Mouse (Mus musculus) cortical plate, adult 2 months (tissue): ENCODE results near the gene Gm37240. TPM values are rescaled to one million over a fixed set of nuclear protein-coding genes. Genes with fewer than 3 reads are reported as not detected.

ENCODE experiments used
- H3K27ac ChIP-seq: fragments of 200-500 bp; 2 replicates; pipeline ENCODE4 v1.5.1; 2012; ENCODE audit warnings: low read length, control low read depth, inconsistent platforms; ENCODE audit not compliant: insufficient read depth
- H3K4me1 ChIP-seq: fragments of 200-500 bp; 2 replicates; pipeline ENCODE4 v1.6.1; 2011; ENCODE audit warnings: low read length; ENCODE audit not compliant: control insufficient read depth, insufficient read depth
- H3K4me3 ChIP-seq: fragments of 200-500 bp; 2 replicates; pipeline ENCODE4 v1.5.1; 2011; ENCODE audit warnings: mild to moderate bottlenecking, low read length, control low read depth; ENCODE audit not compliant: insufficient read depth
- CTCF ChIP-seq: fragments of 200-500 bp; IDR thresholded peaks from 2 replicates; pipeline ENCODE4 v1.5.1; 2011; ENCODE audit warnings: mild to moderate bottlenecking, control low read depth, low read length; ENCODE audit not compliant: insufficient read depth; ENCODE audit errors: extremely low read depth
- POLR2A ChIP-seq: fragments of 200-500 bp; IDR thresholded peaks from 2 replicates; pipeline ENCODE4 v1.6.1; 2011; ENCODE audit warnings: mild to moderate bottlenecking, low read length, control low read depth; ENCODE audit not compliant: insufficient read depth; ENCODE audit errors: extremely low read depth
- polyA plus RNA-seq: library from polyadenylated mRNA; depleted of rRNA; stranded (reverse); fragments of >200 nt; gene quantifications from 2 replicates; pipeline ENCODE4 v1.2.3, GENCODE M21; 2012

The Gm37240 gene
- polyA plus RNA-seq, 1 experiment: 0.81 TPM

DNA sequence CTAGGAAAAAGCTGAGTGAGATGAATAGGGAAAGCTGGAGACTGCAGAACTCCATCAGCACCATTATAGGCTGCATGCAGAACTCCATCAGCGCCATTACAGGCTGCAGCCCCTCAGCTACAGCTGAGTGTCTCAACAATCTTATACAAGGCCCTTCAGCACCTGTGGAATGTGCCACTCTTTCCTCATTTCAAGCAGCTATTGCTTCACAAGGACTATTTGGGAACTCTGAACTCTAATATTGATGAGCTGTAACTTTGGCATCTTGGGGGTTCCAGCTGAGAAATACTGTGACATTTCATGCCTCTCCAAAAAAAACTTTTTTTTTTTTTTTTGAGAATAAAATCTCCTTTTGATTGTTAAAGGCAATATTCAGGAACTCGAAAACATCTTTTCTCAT lies 615.8 kb downstream of the Gm37240 start:
- TF ChIP-seq CTCF (no peak), POLR2A (no peak)
- Histone ChIP-seq H3K4me3 (no peak overlapping the region), H3K27ac (no peak overlapping the region), H3K4me1 (no peaks in the 10 kb centered on the region)

GRCm38 (mm10) chr3:85264963-85265362 lies 622.4 kb downstream of the Gm37240 start:
- H3K27ac ChIP-seq: 0 out of 2 replicates have a peak overlapping the region, but pooled peaks have one; percentile 77
- TF ChIP-seq POLR2A: no peak
- no peak for TF ChIP-seq CTCF

GRCm38 (mm10) chr3:85264546-85264945 lies 622.8 kb downstream of the Gm37240 start:
- Histone ChIP-seq H3K27ac (peak overlapping the region; percentile 77), H3K4me1 (peaks cover 4% of the 10 kb centered on the region), H3K4me3 (no peak overlapping the region)
- TF ChIP-seq POLR2A (no peak), CTCF (no peak)

More at GRCm38 (mm10) chr3:85264963-85265362, 622.4 kb downstream of the Gm37240 start:
- H3K4me1 ChIP-seq: peaks cover 4% of the 10 kb centered on the region
- H3K4me3 ChIP-seq: no peak overlapping the region

DNA sequence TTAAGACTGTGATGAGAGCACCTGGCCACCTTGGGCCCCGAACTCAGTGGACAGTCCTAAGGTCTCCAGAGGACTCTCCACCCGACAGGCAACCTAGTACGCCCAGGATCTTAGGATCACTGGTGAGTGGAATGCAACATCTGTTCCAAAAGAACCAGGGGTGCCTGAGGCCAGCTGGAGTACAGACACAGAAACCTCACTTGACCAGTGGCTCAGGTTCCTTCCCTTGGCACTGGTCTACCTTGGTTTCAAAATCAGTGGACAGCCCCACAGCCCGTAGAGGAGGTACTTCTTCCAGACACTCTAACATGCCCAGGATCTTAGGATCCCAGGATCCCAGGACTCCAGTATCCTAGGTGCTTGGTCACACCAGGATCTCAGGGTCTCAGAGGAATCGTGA lies 632.8 kb downstream of the Gm37240 start:
- no peak overlapping the region for H3K4me3 ChIP-seq
- TF ChIP-seq POLR2A: no peak
- no peak for TF ChIP-seq CTCF
- H3K27ac ChIP-seq: no peak overlapping the region
- no peaks in the 10 kb centered on the region for H3K4me1 ChIP-seq

DNA sequence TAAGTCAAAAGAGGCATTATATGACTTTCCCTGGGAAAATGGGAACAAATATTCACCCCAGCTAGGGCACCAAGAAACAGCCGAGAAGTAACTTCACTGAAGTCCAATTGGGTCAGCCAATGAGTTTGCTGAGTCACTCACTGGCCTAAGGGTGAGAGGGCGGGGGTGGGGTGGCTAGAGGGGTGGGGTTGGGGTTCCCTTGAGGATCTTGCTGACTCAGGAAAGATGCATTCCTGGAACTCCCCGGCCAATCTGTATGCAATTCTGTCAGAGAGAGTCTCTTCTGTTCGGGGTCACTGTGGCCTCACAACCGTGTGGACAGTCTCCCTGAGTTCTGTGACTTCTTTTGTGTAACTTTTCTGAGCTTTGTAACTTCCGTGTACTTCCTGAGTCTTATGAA lies 635.7 kb downstream of the Gm37240 start:
- Histone ChIP-seq H3K4me1 (no peaks in the 10 kb centered on the region), H3K27ac (no peak overlapping the region), H3K4me3 (no peak overlapping the region)
- TF ChIP-seq POLR2A (no peak), CTCF (no peak)

DNA sequence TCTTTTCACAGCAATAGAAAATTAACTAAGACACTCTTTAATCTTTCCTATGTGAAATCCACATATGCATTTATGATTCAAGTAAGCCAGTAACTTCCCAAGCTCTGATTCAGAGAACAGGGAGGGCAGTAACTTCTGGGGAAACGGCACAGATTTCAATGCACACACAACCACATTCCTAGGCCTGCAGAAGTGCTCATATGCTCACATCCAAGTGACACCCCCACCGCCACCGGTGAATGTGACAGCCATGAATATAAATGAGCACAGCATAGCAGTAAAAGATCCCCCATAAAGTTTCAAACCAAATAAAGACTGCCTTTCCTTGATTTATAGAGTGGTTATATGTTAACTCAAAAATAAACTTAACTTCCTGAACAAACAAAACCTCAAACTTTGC lies 641.2 kb downstream of the Gm37240 start:
- Histone ChIP-seq H3K4me1 (peaks cover 1% of the 10 kb centered on the region; the same call in 1 of the 2 replicates), H3K4me3 (no peak overlapping the region), H3K27ac (no peak overlapping the region)
- TF ChIP-seq POLR2A (no peak), CTCF (no peak)

DNA sequence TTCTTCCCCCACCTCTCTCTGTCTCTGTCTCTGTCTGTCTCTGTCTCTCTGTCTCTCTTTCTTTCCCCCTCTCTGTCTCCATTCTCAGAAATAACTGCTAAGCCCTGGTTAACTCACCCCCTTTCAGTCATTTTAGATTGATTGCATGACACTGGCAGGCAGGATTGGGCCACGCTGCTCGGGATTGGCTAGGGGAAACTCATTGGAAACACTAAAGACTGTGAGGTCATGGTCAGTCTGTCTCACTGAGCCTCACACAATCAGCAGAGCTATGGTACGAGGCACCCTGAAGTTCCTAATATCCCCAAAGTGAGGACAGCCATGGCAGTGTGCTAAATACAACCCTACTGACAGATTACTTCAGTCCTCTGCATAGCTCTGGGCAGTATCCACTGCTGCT lies 650.8 kb downstream of the Gm37240 start:
- H3K4me3 ChIP-seq: no peak overlapping the region
- TF ChIP-seq POLR2A (no peak), CTCF (no peak)
- no peak overlapping the region for H3K27ac ChIP-seq
- H3K4me1 ChIP-seq: no peaks in the 10 kb centered on the region

- TF ChIP-seq POLR2A: no peak
- TF ChIP-seq CTCF: no peak
These were observed 654.5 kb downstream of the Gm37240 start for GRCm38 (mm10) chr3:85232846-85233245.

DNA sequence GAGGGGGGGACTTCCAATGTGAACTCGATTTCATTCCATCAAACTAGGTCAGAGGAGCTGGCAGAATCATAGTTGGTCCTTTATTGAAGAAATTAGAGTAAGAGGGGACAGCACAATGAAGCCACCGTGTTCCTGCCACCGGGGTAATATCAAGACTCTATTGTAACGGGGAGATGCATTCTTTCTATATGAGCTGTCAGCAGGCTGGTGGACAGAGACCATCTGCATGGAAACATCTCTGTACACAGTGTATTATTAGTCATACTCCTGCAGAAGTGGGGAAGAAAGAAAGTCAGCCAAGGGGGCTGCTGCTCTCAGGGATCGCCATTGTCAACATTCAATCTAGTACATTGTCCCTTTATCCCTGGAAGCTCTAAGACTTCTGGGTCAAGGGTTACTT lies 665.3 kb downstream of the Gm37240 start:
- no peak for TF ChIP-seq POLR2A
- no peaks in the 10 kb centered on the region for H3K4me1 ChIP-seq
- no peak overlapping the region for H3K27ac ChIP-seq
- no peak overlapping the region for H3K4me3 ChIP-seq

More at GRCm38 (mm10) chr3:85232846-85233245, 654.5 kb downstream of the Gm37240 start:
- Histone ChIP-seq H3K27ac (no peak overlapping the region), H3K4me3 (no peak overlapping the region), H3K4me1 (no peaks in the 10 kb centered on the region; the same call in 1 of the 2 replicates)

GRCm38 (mm10) chr3:85214926-85215325 lies 672.4 kb downstream of the Gm37240 start:
- TF ChIP-seq CTCF: no peak
- no peak for TF ChIP-seq POLR2A
- no peak overlapping the region for H3K4me3 ChIP-seq
- H3K4me1 ChIP-seq: peaks cover 1% of the 10 kb centered on the region; the same call in 1 of the 2 replicates
- H3K27ac ChIP-seq: 0 out of 2 replicates have a peak overlapping the region, but pooled peaks have one; percentile 38

DNA sequence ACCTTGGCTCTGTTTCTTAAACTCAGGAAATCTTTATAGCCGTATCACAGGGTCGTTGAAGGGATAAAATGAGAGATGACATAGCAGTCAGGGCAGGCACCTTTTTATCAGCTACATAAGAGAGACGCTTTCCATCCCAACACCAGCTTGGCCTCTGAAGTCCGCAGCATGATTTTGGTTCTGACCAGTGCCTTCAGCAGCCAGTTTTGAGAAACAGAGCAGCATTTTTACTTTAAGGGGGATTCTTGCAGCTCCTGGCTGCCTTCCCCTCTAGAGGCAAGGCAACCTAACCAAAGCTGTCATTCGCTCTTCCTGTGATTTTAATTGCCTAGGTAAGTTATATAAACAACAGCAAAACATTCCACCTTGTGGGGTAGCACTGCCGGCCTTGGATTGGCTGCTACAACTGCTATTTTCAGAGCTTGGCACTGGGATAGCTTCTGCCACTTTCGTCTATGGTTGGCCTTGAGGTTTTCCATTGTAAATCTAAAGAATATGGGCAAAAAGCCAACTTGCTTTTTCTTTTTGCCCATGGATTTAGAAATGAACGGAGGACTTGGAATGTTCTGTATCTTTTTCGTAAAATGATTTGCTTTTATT lies 674.5 kb downstream of the Gm37240 start:
- no peak for TF ChIP-seq CTCF
- TF ChIP-seq POLR2A: no peak
- H3K4me3 ChIP-seq: no peak overlapping the region
- peak overlapping the region; percentile 29 for H3K27ac ChIP-seq
- peaks cover 1% of the 10 kb centered on the region; the same call in 1 of the 2 replicates for H3K4me1 ChIP-seq
